Mouse (Mus musculus): ENCODE measurements at regions not wholly inside any gene's neighbourhood (a gene's known extent, or its start where the extent isn't known, plus 50 kb on each side); places are given as distances from the start of the nearest gene placed in this dataset.

DNA sequence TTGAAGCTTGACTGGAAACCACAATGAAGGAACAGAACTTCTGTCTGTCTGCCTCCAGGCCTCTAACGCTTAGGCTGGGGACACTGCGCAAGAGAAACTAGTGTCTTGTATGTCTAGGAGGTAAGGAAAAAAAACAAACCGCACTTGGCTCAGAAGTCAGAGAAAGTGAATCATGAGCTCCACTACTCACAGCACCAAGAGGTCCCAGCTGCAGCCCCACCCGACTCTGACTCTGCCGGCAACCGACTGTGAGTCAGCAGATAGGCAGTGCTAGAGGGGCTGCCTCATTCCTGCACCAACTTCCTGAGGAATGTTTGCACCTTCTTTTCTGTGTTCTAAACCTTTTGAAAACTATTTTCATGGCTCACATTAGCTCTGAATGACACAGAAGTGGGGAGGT is 109.5 kb downstream of the Gja1 start:
- Histone ChIP-seq H3K4me3 (ENCODE audit: control insufficient read depth in 1 of 2, insufficient read depth in 1 of 2, low read depth in 2 of 2, low read length in 2 of 2) (no peak overlapping the region), H3K36me3 (ENCODE audit: control insufficient read depth in 1 of 2, insufficient read depth in 2 of 2, low read length in 2 of 2) (no peaks in the 10 kb centered on the region), H3K79me2 (ENCODE audit: control insufficient read depth, insufficient read depth, low read length, poor library complexity) (no peaks in the 10 kb centered on the region), H3K9me3 (replicated peaks; ENCODE audit: insufficient read depth, low read length) (no peaks in the 10 kb centered on the region), H3K4me1 (ENCODE audit: control insufficient read depth in 1 of 2, insufficient read depth in 2 of 2, low read length in 2 of 2) (no peaks in the 10 kb centered on the region), H3K27ac (ENCODE audit: control insufficient read depth, low read depth, low read length) (no peak overlapping the region), H3K9ac (ENCODE audit: control insufficient read depth, low read depth, low read length, poor library complexity, severe bottlenecking) (no peak overlapping the region), H3K27me3 (ENCODE audit: control insufficient read depth in 1 of 2, insufficient read depth in 2 of 2, low read length in 2 of 2) (no peaks in the 10 kb centered on the region)
- no peak for TF ChIP-seq BHLHE40 (IDR thresholded peaks at IDR 0.05; ENCODE audit: borderline replicate concordance, low read depth, low read length)
- TF ChIP-seq NRF1 (IDR thresholded peaks at IDR 0.05; ENCODE audit: insufficient read depth, low read depth, low read length, poor library complexity, severe bottlenecking) = no peak
- DNase-seq (ENCODE audit: low read depth, low spot score) = no peak

GRCm38 (mm10) chr10:56493461-56493860 is 116.3 kb downstream of the Gja1 start:
- Histone ChIP-seq H3K4me1 (ENCODE audit: control insufficient read depth in 1 of 2, insufficient read depth in 2 of 2, low read length in 2 of 2) (no peaks in the 10 kb centered on the region), H3K27ac (ENCODE audit: control insufficient read depth, low read depth, low read length) (no peak overlapping the region), H3K36me3 (ENCODE audit: control insufficient read depth in 1 of 2, insufficient read depth in 2 of 2, low read length in 2 of 2) (no peaks in the 10 kb centered on the region), H3K9ac (ENCODE audit: control insufficient read depth, low read depth, low read length, poor library complexity, severe bottlenecking) (no peak overlapping the region), H3K27me3 (ENCODE audit: control insufficient read depth in 1 of 2, insufficient read depth in 2 of 2, low read length in 2 of 2) (no peaks in the 10 kb centered on the region), H3K9me3 (replicated peaks; ENCODE audit: insufficient read depth, low read length) (no peaks in the 10 kb centered on the region), H3K79me2 (ENCODE audit: control insufficient read depth, insufficient read depth, low read length, poor library complexity) (no peaks in the 10 kb centered on the region), H3K4me3 (ENCODE audit: control insufficient read depth in 1 of 2, insufficient read depth in 1 of 2, low read depth in 2 of 2, low read length in 2 of 2) (no peak overlapping the region)
- TF ChIP-seq KAT2A (conservative IDR thresholded peaks at IDR 0.05; ENCODE audit: low read depth, low read length) = no peak
- TF ChIP-seq USF2 (IDR thresholded peaks at IDR 0.05; ENCODE audit: borderline replicate concordance in 1 of 2, insufficient read depth in 1 of 2, low read depth in 1 of 2, low read length in 2 of 2) = no peak
- no peak for TF ChIP-seq POLR2AphosphoS5 (IDR thresholded peaks at IDR 0.05; ENCODE audit: borderline replicate concordance, low read depth, low read length)
- TF ChIP-seq UBTF (IDR thresholded peaks at IDR 0.05; ENCODE audit: borderline replicate concordance, insufficient read depth, low read depth, low read length) = no peak
- no peak for TF ChIP-seq CHD1 (IDR thresholded peaks at IDR 0.05; ENCODE audit: low read depth, low read length)
- TF ChIP-seq RCOR1 (IDR thresholded peaks at IDR 0.05; ENCODE audit: low read depth, low read length) = no peak
- TF ChIP-seq ELF1 (IDR thresholded peaks at IDR 0.05; ENCODE audit: low read depth, low read length) = no peak
- TF ChIP-seq TBP (IDR thresholded peaks at IDR 0.05; ENCODE audit: low read depth, low read length) = no peak
- TF ChIP-seq GATA1 (IDR thresholded peaks at IDR 0.05; ENCODE audit: low read depth, low read length) = no peak
- no peak for TF ChIP-seq E2F4 (IDR thresholded peaks at IDR 0.05; ENCODE audit: borderline replicate concordance, low read depth, low read length)
- no peak for TF ChIP-seq SIN3A (IDR thresholded peaks at IDR 0.05; ENCODE audit: low read length)
- TF ChIP-seq CTCF (IDR thresholded peaks at IDR 0.05 in 2 of 3, conservative IDR thresholded peaks at IDR 0.05 in 1 of 3; ENCODE audit: control insufficient read depth in 1 of 3, insufficient read depth in 1 of 3, low read depth in 2 of 3, low read length in 3 of 3, poor library complexity in 1 of 3, severe bottlenecking in 1 of 3) = no peak
- no peak for TF ChIP-seq ZC3H11A (IDR thresholded peaks at IDR 0.05; ENCODE audit: low read depth, low read length)
- TF ChIP-seq MYC (IDR thresholded peaks at IDR 0.05; ENCODE audit: low read depth, low read length) = no peak
- no peak for TF ChIP-seq ETS1 (IDR thresholded peaks at IDR 0.05; ENCODE audit: low read depth, low read length)
- no peak for TF ChIP-seq POLR2AphosphoS2 (IDR thresholded peaks at IDR 0.05; ENCODE audit: low read length)
- DNase-seq (ENCODE audit: low read depth, low spot score) = no peak
